ENCODE assay signal across 10 mouse cellular contexts in the genomic region with DNA sequence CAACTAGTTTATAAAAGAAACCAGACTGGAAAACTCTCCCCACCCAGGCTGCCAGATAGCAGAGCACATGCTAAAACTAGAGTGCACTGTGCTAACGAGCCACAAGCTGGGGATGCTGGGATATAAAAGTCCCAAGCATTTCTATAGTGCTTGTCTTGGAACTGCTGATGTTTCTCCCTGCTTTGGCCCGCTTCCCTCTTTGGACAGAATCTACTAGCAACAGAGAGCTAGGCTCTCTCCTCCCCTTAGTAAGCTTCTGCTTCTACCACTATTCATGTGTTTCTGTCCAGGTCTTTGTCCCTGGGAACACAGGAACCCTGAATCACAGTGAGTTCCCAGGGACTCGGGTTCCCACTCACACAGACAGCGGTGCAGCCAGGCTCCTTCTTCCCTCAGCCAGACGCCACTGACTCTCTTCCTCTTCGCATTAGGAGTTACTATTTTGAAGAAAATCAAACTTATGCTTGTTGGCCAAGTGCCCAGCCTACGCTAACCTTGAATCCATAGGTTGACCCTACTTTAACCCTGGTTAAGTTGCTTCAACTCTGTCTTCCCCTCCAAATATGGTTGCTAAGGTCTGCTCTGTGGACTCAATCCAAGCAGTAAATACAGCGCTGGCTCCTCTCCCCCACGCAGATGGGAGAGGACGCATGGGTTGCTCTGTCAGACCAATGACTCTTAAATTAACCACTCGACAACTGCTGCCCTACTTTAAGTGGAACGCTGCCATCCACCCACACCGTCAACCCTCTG.
DNase-seq lines count a peak whose midpoint lies in the region; ATAC-seq lines count a peak whose summit lies in the region.
"Had no signal": no experiment of that assay in that cellular context is flagged by ENCODE, and none has a peak within 500 bp of the region (broad histone marks: within the 10 kb centered on the region; RNA-seq: fewer than 3 reads in every experiment).

No protein-coding gene starts in this region.

- no peak overlapping the region for H3K4me3 ChIP-seq in embryonic facial prominence, embryonic 13.5 days
- H3K4me3 ChIP-seq in intestine, embryonic 16.5 days (ENCODE audit: low read length), result no peak overlapping the region
- H3K4me3 ChIP-seq in liver, embryonic 13.5 days (replicated peaks), result no peak overlapping the region
- H3K4me3 ChIP-seq: liver, embryonic 15.5 days had no signal

- no peaks in the 10 kb centered on the region for H3K36me3 ChIP-seq in embryonic facial prominence, embryonic 13.5 days
- no peaks in the 10 kb centered on the region; the same call in 1 of the 2 replicates for H3K36me3 ChIP-seq in intestine, embryonic 16.5 days (ENCODE audit: control insufficient read depth, insufficient read depth, low read length)
- no peaks in the 10 kb centered on the region for H3K36me3 ChIP-seq in liver, embryonic 13.5 days
- H3K36me3 ChIP-seq: liver, embryonic 15.5 days had no signal

- ATAC-seq in embryonic facial prominence, embryonic 13.5 days (ENCODE audit: insufficient number of reproducible peaks, insufficient read depth, low FRiP score, low TSS enrichment, low read depth), result no peak
- peak; percentile 89 for ATAC-seq in intestine, embryonic 16.5 days
- no peak for ATAC-seq in liver, embryonic 13.5 days (ENCODE audit: low read depth)

- WGBS in embryonic facial prominence, embryonic 13.5 days, result 57% methylated on average over 13 of the region's 13 CpGs
- 35% methylated on average over 13 of the region's 13 CpGs for WGBS in intestine, embryonic 16.5 days
- WGBS in liver, embryonic 13.5 days (ENCODE audit: insufficient replicate concordance), result 72% methylated on average over 13 of the region's 13 CpGs

- no peak overlapping the region for H3K4me2 ChIP-seq in embryonic facial prominence, embryonic 13.5 days
- H3K4me2 ChIP-seq in intestine, embryonic 16.5 days (ENCODE audit: low read depth, low read length), result no peak overlapping the region
- no peak overlapping the region for H3K4me2 ChIP-seq in liver, embryonic 13.5 days
- H3K4me2 ChIP-seq: liver, embryonic 15.5 days had no signal

- no peak overlapping the region; the same call in 1 of the 2 replicates for H3K9ac ChIP-seq in embryonic facial prominence, embryonic 13.5 days
- no peak overlapping the region; the same call in 1 of the 2 replicates for H3K9ac ChIP-seq in intestine, embryonic 16.5 days (ENCODE audit: low read depth, low read length)
- no peak overlapping the region for H3K9ac ChIP-seq in liver, embryonic 13.5 days
- H3K9ac ChIP-seq: liver, embryonic 15.5 days had no signal

- DNase-seq in heart, adult 18-20 months, result peak; percentile 67 to 70
- DNase-seq in heart, adult 8-10 months (ENCODE audit: low spot score), result no peak
- DNase-seq in adipocyte (ENCODE audit: low spot score), result peak; percentile 85
- no peak for DNase-seq in liver, embryonic 13.5 days
- DNase-seq in telencephalon, adult 2 months (ENCODE audit: low read depth, low spot score), result peak; percentile 40
- no peak for DNase-seq in thymus, postnatal 25 days

- H3K9me3 ChIP-seq in embryonic facial prominence, embryonic 13.5 days, result 0 out of 2 replicates have a peak, but pooled peaks cover 3% of the 10 kb centered on the region
- no peaks in the 10 kb centered on the region for H3K9me3 ChIP-seq in intestine, embryonic 16.5 days (ENCODE audit: control insufficient read depth, low read length)
- 0 out of 2 replicates have a peak, but pooled peaks cover 4% of the 10 kb centered on the region for H3K9me3 ChIP-seq in liver, embryonic 13.5 days (replicated peaks)
- H3K9me3 ChIP-seq: liver, embryonic 15.5 days had no signal

- H3K27ac ChIP-seq in embryonic facial prominence, embryonic 13.5 days, result peak overlapping the region; percentile 62
- peak overlapping the region; percentile 83 for H3K27ac ChIP-seq in intestine, embryonic 16.5 days (ENCODE audit: low read length)
- H3K27ac ChIP-seq in liver, embryonic 13.5 days, result peak overlapping the region; percentile 1; the same call in 1 of the 2 replicates
- H3K27ac ChIP-seq: liver, embryonic 15.5 days had no signal

- no peaks in the 10 kb centered on the region for H3K27me3 ChIP-seq in embryonic facial prominence, embryonic 13.5 days
- no peaks in the 10 kb centered on the region for H3K27me3 ChIP-seq in intestine, embryonic 16.5 days (replicated peaks; ENCODE audit: control insufficient read depth, insufficient read depth, low read length)
- H3K27me3 ChIP-seq in liver, embryonic 13.5 days, result no peaks in the 10 kb centered on the region
- H3K27me3 ChIP-seq: CH12.LX had no signal

- H3K4me1 ChIP-seq in embryonic facial prominence, embryonic 13.5 days, result peaks cover 17% of the 10 kb centered on the region
- peaks cover 4% of the 10 kb centered on the region; the same call in 1 of the 2 replicates for H3K4me1 ChIP-seq in intestine, embryonic 16.5 days (ENCODE audit: control insufficient read depth, insufficient read depth, low read length)
- peaks cover 9% of the 10 kb centered on the region for H3K4me1 ChIP-seq in liver, embryonic 13.5 days (replicated peaks)

Comparison
In these comparisons a context has a peak if more than half of its experiments do, and no peak if none do; other contexts are left out.
1. DNase-seq: peak in heart, adult 18-20 months (2 of 2), adipocyte (single experiment) and telencephalon, adult 2 months (single experiment); none in heart, adult 8-10 months (single experiment), liver, embryonic 13.5 days (single experiment) and thymus, postnatal 25 days (single experiment).
2. H3K27ac ChIP-seq: peak in every context shown above with its lines; median percentile 83 in intestine, embryonic 16.5 days; 62 in embryonic facial prominence, embryonic 13.5 days; 1 in liver, embryonic 13.5 days.